Mouse (Mus musculus) spleen, embryonic (tissue): ENCODE results near the gene Ppia.
"Not testable (repeated sequence)": the region's sequence is repeated elsewhere in the genome, so short reads cannot be mapped to it uniquely, and the experiment has no call there.

Experiments used
- CTCF ChIA-PET: fragments of 350-600 bp; sonication (Branson Sonifier 250); formaldehyde crosslinking; loops from one replicate; lab custom pipeline; 2022; lab: Charles Lee

Gene Ppia

GRCm38 (mm10) chr11:6414751-6415550 is at the start of gene Ppia:
Ppia (plus strand) TSS chr11:6415443.
- CTCF ChIA-PET, result interaction anchor here (0.6 kb wide), 1 partner anchor 12 kb away, joined by 3 read pairs; no protein-coding TSS in a partner anchor

DNA sequence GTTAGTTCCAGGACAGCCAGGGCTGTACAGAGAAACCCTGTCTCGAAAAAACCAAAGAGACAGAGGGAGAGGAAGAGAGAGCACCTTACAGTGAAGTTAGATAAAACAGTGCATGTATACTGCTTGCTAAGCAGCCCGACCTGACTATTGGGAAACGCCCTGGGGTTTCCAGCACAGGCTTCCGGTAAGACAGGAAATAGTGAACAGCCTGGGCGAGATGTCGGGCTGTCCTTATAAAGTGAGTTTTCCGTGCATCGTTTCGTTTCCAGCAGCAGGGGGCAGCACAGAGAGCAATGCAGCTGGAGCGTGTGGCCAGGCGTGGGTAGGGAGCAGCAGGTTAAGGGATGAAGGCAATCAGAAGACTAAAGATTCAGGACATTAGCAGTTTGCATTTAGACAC is 49.4 kb upstream of the Ppia start:
- CTCF ChIA-PET, result no interaction called here

- CTCF ChIA-PET, result no interaction called here
Observed at GRCm38 (mm10) chr11:6366434-6366833, 48.8 kb upstream of the Ppia start.

GRCm38 (mm10) chr11:6367156-6367555 is 48.1 kb upstream of the Ppia start:
- CTCF ChIA-PET, result no interaction called here

DNA sequence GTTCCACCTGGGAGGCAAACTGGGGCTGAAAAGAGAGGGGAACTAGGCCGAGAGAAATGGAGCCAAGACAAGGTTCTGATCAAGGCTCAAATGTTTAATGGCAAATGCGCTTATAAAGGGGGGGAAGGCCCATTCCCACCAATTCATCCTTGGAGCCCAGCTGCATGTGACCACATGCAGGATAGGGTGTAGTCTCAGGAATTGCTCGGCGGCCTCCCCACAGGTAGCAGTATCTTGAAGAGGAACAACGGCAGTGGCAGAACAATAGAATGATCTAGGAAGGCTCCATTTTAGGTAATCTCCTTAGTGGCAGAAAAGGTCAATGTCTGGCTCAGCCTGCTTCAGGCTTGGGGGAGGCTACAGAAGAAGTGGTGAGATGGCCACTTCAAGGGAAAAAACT is 47.3 kb upstream of the Ppia start:
- CTCF ChIA-PET, result not testable (repeated sequence)

- CTCF ChIA-PET, result no interaction called here
Observed at GRCm38 (mm10) chr11:6371376-6372155, 43.7 kb upstream of the Ppia start.

DNA sequence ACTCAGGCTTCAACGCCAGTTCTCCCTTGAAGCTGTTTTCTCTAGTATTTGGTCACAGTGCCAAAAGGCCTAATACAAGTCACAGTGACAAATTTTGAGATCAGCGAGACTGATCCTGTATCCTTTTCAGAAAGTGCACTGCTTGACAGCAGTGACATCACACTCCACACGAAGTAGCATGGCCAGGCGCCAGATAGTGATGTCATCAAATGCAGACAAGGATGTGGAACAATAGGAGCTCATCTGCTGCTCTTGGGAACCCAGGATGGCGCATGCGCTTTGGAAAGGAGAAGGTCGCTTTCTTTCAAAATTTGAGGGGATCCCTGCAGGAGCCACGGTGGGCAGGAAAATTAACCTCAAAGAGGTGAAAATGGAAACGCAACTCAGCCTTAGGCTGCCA is 42.5 kb upstream of the Ppia start:
- CTCF ChIA-PET, result no interaction called here

DNA sequence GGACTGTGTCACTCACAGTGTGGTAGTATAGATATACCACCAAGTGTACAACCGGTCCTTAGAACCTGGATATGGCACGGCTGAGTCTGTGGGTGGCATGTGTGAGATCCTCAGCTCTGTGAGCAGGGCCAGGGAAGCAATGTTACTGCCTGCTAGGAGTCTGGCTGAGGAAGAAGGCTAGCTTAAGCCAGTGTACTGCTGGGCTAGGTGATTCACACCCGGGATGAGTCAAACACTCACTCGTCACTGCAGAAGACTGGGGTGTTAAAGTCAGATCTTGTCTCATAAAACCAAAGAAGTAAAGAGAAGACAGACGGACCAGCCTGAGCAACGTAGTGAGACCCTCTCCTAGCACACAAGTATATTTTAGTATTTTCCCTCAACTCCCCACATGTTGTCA is 34.3 kb upstream of the Ppia start:
- CTCF ChIA-PET, result no interaction called here

GRCm38 (mm10) chr11:6388126-6388725 is 27.0 kb upstream of the Ppia start:
- CTCF ChIA-PET, result interaction anchor here (0.7 kb wide), 1 partner anchor 1405 kb away, joined by 3 read pairs; no protein-coding TSS in a partner anchor

- CTCF ChIA-PET, result no interaction called here
Observed at GRCm38 (mm10) chr11:6388726-6389413, 26.4 kb upstream of the Ppia start, which contains the start of gene Zmiz2. Zmiz2 (plus strand) TSS chr11:6389074.

DNA sequence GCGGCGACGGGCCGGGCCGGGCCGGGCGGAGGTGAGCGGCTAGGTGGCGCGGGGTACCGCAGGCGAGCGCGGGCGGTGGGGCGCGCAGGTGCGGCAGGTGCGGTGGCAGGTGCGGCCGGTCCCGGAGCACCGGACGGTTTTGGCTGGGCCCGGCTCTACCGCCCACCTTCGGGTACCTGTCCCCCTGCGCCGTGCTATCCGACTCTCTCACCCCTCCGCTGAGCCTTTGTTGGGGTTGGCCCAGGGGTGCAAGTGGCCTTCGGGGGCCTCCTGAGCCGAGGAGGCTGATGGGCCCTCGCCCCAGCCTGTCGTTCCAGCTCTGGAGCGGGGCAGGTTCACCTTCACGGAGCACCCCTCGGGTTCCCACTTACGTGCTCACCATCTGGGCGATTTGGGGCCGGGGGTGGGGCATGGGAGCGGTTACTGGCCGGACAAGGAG is 25.7 kb upstream of the Ppia start:
- CTCF ChIA-PET, result interaction anchor here (1.1 kb wide), 1 partner anchor 28 kb away, joined by 4 read pairs; no protein-coding TSS in a partner anchor

DNA sequence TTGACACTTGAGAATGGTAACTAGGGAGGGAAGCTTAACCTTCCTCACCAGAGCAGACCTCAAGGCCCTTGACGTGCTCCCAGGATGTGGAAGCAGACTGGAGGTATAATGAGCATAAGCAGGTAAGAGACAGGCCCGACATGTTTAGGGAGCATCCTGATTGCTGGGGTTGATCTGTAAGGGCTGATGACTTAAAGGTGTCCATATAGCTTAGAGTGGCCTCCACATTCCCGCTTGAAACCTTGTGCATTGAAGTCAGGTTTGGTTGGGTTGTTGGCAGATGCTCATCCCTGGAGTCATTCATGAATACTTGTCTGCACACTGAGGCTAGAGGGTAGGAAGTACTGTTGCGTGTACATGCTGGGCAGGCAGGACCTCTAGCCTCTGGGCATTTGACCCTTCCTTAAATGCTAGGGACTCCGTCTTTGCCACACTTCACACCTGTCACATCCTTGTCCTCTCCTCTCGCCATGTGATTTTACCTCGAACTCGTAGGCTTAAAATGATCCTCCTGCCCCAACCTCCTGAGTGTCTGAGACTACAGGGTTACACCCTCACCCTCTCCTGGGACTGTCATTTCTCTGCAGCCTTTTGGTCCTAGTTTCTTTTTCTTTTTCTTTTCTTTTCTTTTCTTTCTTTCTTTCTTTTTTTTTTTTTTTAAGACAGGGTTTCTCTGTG is 24.7 kb upstream of the Ppia start:
- CTCF ChIA-PET, result interaction anchor here (0.7 to 1.1 kb wide), 3 partner anchors 14 to 27 kb away, joined by 4 to 5 read pairs (median 4); no protein-coding TSS in a partner anchor

- CTCF ChIA-PET, result interaction anchor here (0.7 kb wide), 1 partner anchor 13 kb away, joined by 5 read pairs; no protein-coding TSS in a partner anchor
Observed at GRCm38 (mm10) chr11:6391516-6392276, 23.5 kb upstream of the Ppia start.

DNA sequence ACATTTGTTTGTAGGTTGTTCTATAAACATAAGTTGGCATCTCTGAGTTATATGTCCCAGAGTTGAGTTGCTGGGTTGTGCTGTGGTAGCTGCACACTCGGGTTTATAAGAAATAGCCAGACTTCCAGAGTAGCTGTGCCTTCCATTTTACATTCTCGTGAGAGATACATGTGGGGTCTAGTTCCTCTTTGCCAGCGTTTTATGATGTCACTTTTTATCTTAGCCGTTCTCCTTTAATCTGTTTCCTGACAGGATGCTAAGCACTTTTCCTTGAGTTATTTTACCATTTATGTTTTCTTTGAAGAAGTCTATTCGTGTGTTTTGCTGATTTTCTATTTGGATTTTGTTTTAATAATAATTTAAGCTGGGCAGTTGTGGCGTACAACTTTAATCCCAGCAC is 22.4 kb upstream of the Ppia start:
- CTCF ChIA-PET, result no interaction called here

DNA sequence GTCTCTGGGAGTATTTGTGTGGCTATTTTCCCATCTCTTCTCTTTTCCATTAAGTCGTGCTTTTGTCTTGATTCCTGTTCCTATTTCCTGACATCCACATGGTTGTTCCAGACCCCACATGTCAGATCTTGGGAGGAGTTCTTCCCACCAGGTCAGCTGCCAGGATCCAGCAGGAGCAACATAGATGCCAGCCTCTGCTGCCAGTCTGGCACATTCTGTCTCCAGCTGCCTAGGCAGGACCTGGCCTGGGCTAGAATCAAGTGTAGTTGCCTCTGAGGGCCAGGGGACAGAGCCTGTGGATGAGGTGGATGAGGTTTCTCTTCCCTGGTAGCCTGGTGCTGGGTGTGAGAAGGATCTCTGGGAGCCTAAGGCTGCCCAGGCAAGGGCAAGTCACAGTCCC is 21.4 kb upstream of the Ppia start:
- CTCF ChIA-PET, result no interaction called here

DNA sequence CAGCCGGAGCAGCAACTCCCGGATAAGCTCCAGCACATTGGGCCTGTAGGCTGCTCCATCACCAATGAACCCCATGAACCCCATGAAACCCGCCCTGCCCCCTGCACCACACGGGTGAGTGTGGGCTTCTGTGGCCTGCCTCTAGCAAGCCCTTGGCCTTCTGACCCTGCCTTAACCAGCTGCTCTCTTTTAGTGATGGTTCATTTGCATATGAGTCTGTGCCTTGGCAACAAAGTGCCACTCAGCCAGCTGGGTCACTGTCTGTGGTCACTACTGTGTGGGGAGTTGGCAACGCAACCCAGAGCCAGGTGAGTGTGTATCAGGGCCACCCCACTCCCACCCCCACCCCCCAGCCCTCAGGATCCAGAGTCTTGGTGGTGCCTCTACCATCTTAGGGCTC is 19.7 kb upstream of the Ppia start:
- CTCF ChIA-PET, result no interaction called here

DNA sequence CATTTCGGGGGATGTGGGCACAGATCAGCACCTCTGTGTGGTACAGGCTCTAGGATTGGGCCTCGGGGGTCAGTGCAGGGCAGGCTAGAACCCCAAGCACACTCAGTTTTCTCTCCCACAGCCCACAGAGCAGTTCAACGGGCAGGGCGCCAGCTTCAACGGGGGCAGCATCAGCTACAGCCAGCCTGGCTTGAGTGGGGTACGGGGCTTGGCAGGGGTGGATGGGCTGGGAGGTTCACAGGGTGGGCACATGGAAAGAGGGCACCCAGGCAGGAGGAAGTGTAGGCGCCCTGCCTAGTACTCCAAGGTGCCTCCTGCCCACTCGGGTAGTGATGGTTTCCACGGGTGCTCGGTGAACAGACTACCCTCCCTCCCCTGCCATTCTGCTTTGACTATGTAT is 17.1 kb upstream of the Ppia start:
- CTCF ChIA-PET, result no interaction called here

GRCm38 (mm10) chr11:6402515-6403510 is 12.4 kb upstream of the Ppia start:
- CTCF ChIA-PET, result interaction anchor here (0.9 to 1.1 kb wide), 2 partner anchors 8 to 12 kb away, joined by 3 to 4 read pairs; no protein-coding TSS in a partner anchor
